Mouse (Mus musculus) myocyte (in vitro differentiated cells): ENCODE measurements at regions not wholly inside any gene's neighbourhood (a gene's known extent, or its start where the extent isn't known, plus 50 kb on each side); places are given as distances from the start of the nearest gene placed in this dataset.

Source experiments
- H3K27me3 ChIP-seq: one replicate; pipeline ENCODE4 v1.6.1; 2011; ENCODE audit not compliant: control insufficient read depth, insufficient read depth, insufficient read length
- H3K36me3 ChIP-seq: one replicate; pipeline ENCODE4 v1.6.1; 2011; ENCODE audit not compliant: control insufficient read depth, insufficient read depth
- H3K4me2 ChIP-seq: one replicate; pipeline ENCODE4 v1.6.1; 2011; ENCODE audit warnings: low read depth, control low read depth
- H3K4me3 ChIP-seq: one replicate; pipeline ENCODE4 v1.5.1; 2011; ENCODE audit warnings: mild to moderate bottlenecking, control low read depth, moderate library complexity
- H3K79me2 ChIP-seq: one replicate; pipeline ENCODE4 v1.6.1; 2011; ENCODE audit not compliant: control insufficient read depth, insufficient read depth
- H3ac ChIP-seq: one replicate; pipeline ENCODE4 v1.6.1; 2011; ENCODE audit not compliant: control insufficient read depth, insufficient read length
- CEBPB ChIP-seq: IDR thresholded peaks from 2 replicates; pipeline ENCODE4 v1.6.1; 2011; ENCODE audit warnings: mild to moderate bottlenecking, moderate library complexity; ENCODE audit not compliant: poor library complexity, insufficient read depth, severe bottlenecking
- E2F4 ChIP-seq: IDR thresholded peaks from one replicate; pipeline ENCODE4 v1.6.1; 2011; ENCODE audit warnings: mild to moderate bottlenecking, control low read depth, moderate library complexity; ENCODE audit not compliant: insufficient read depth
- MAX ChIP-seq: IDR thresholded peaks from one replicate; pipeline ENCODE4 v1.6.1; 2011; ENCODE audit warnings: low read depth, mild to moderate bottlenecking, control low read depth
- MYOD1 ChIP-seq, 3 experiments: IDR thresholded peaks; one replicate each; pipeline ENCODE4 v1.6.1; 2011; ENCODE audit warnings: control low read depth in 2 of 3, low read depth in 2 of 3, mild to moderate bottlenecking in 2 of 3, moderate library complexity in 1 of 3; ENCODE audit not compliant: insufficient read length in 2 of 3, control insufficient read depth in 1 of 3
- MYOG ChIP-seq, 3 experiments: IDR thresholded peaks; one replicate each; pipeline ENCODE4 v1.6.1; 2011; ENCODE audit warnings: control low read depth in 2 of 3, low read depth in 2 of 3, mild to moderate bottlenecking in 2 of 3; ENCODE audit not compliant: insufficient read length in 2 of 3, control insufficient read depth in 1 of 3, insufficient read depth in 1 of 3
- POLR2A ChIP-seq: IDR thresholded peaks from one replicate; pipeline ENCODE4 v1.6.1; 2011; ENCODE audit warnings: low read depth, mild to moderate bottlenecking, control low read depth, moderate library complexity; ENCODE audit not compliant: insufficient read length
- POLR2AphosphoS2 ChIP-seq: IDR thresholded peaks from one replicate; pipeline ENCODE4 v1.6.1; 2011; ENCODE audit warnings: low read depth, control low read depth; ENCODE audit not compliant: insufficient read length
- REST ChIP-seq: IDR thresholded peaks from one replicate; pipeline ENCODE4 v1.6.1; 2011; ENCODE audit warnings: mild to moderate bottlenecking, control low read depth, moderate library complexity; ENCODE audit not compliant: insufficient read depth, insufficient read length
- SRF ChIP-seq: IDR thresholded peaks from one replicate; pipeline ENCODE4 v1.6.1; 2011; ENCODE audit warnings: low read depth; ENCODE audit not compliant: control insufficient read depth, insufficient read length
- TCF12 ChIP-seq: IDR thresholded peaks from one replicate; pipeline ENCODE4 v1.6.1; 2011; ENCODE audit warnings: mild to moderate bottlenecking, control low read depth; ENCODE audit not compliant: poor library complexity, insufficient read depth, severe bottlenecking
- TCF3 ChIP-seq: IDR thresholded peaks from one replicate; pipeline ENCODE4 v1.6.1; 2011; ENCODE audit warnings: low read depth, control low read depth; ENCODE audit not compliant: insufficient read length
- USF1 ChIP-seq: IDR thresholded peaks from one replicate; pipeline ENCODE4 v1.6.1; 2011; ENCODE audit warnings: low read depth, mild to moderate bottlenecking, control low read depth, moderate library complexity

- Histone ChIP-seq H3K36me3 (no peaks in the 10 kb centered on the region), H3ac (no peak overlapping the region), H3K79me2 (no peaks in the 10 kb centered on the region), H3K4me2 (no peak overlapping the region), H3K27me3 (no peaks in the 10 kb centered on the region), H3K4me3 (no peak overlapping the region)
- TF ChIP-seq SRF (no peak), POLR2AphosphoS2 (no peak), TCF12 (no peak), E2F4 (no peak), REST (no peak), POLR2A (no peak), TCF3 (no peak), USF1 (no peak), MAX (no peak), MYOD1 (IDR thresholded peaks at IDR 0.05; ENCODE audit: control insufficient read depth in 1 of 3, insufficient read length in 2 of 3, low read depth in 2 of 3) (no peak)
These were observed 299.4 kb upstream of the Chd6 start for GRCm38 (mm10) chr2:161408306-161408705.

GRCm38 (mm10) chr2:161405847-161406384 lies 297.0 kb upstream of the Chd6 start:
- no peaks in the 10 kb centered on the region for H3K27me3 ChIP-seq
- TF ChIP-seq SRF (no peak), TCF12 (no peak), REST (no peak), CEBPB (no peak), POLR2A (no peak), USF1 (no peak), TCF3 (no peak), E2F4 (no peak), MAX (no peak), POLR2AphosphoS2 (no peak), MYOG (IDR thresholded peaks at IDR 0.05; ENCODE audit: control insufficient read depth in 1 of 3, insufficient read depth in 1 of 3, insufficient read length in 2 of 3, low read depth in 2 of 3) (no peak)
- H3K4me2 ChIP-seq: no peak overlapping the region
- H3K4me3 ChIP-seq: no peak overlapping the region
- no peaks in the 10 kb centered on the region for H3K79me2 ChIP-seq
- no peaks in the 10 kb centered on the region for H3K36me3 ChIP-seq
- H3ac ChIP-seq: no peak overlapping the region

GRCm38 (mm10) chr2:161398061-161398460 lies 289.2 kb upstream of the Chd6 start:
- no peak for TF ChIP-seq POLR2A
- TF ChIP-seq E2F4: no peak
- TF ChIP-seq MAX: no peak
- TF ChIP-seq MYOG (IDR thresholded peaks at IDR 0.05; ENCODE audit: control insufficient read depth in 1 of 3, insufficient read depth in 1 of 3, insufficient read length in 2 of 3, low read depth in 2 of 3): no peak
- TF ChIP-seq CEBPB: no peak
- no peak for TF ChIP-seq POLR2AphosphoS2
- no peak for TF ChIP-seq TCF3
- no peak for TF ChIP-seq SRF
- no peak for TF ChIP-seq TCF12

GRCm38 (mm10) chr2:161390954-161391690 lies 282.2 kb upstream of the Chd6 start:
- Histone ChIP-seq H3K4me2 (no peak overlapping the region), H3K27me3 (no peaks in the 10 kb centered on the region), H3K36me3 (no peaks in the 10 kb centered on the region), H3ac (no peak overlapping the region), H3K4me3 (no peak overlapping the region), H3K79me2 (no peaks in the 10 kb centered on the region)
- no peak for TF ChIP-seq MYOG (IDR thresholded peaks at IDR 0.05; ENCODE audit: control insufficient read depth in 1 of 3, insufficient read depth in 1 of 3, insufficient read length in 2 of 3, low read depth in 2 of 3)
- TF ChIP-seq E2F4: no peak
- TF ChIP-seq SRF: no peak
- TF ChIP-seq MAX: no peak
- no peak for TF ChIP-seq CEBPB
- no peak for TF ChIP-seq POLR2A
- no peak for TF ChIP-seq REST
- TF ChIP-seq TCF12: no peak
- TF ChIP-seq USF1: no peak
- no peak for TF ChIP-seq POLR2AphosphoS2
- TF ChIP-seq TCF3: no peak

More at GRCm38 (mm10) chr2:161398061-161398460, 289.2 kb upstream of the Chd6 start:
- no peaks in the 10 kb centered on the region for H3K79me2 ChIP-seq
- no peaks in the 10 kb centered on the region for H3K36me3 ChIP-seq
- H3K4me2 ChIP-seq: no peak overlapping the region
- no peaks in the 10 kb centered on the region for H3K27me3 ChIP-seq
- H3ac ChIP-seq: no peak overlapping the region
- no peak overlapping the region for H3K4me3 ChIP-seq
